Mouse (Mus musculus) layer of hippocampus, adult 8-10 months (tissue): ENCODE data around the gene Apon. TPM values are rescaled to one million over a fixed set of nuclear protein-coding genes. Genes with fewer than 3 reads are reported as not detected.
"Not testable (repeated sequence)": the region's sequence is repeated elsewhere in the genome, so short reads cannot be mapped to it uniquely, and the experiment has no call there.

Source experiments
- DNase-seq, 2 experiments: peaks; one replicate each; pipeline ENCODE4 v3.0.0; 2022; ENCODE audit warnings: low spot score in 2 of 2
- total RNA-seq, 4 experiments: library from RNA; stranded (reverse); gene quantifications; 2 replicates each; pipeline ENCODE4 v1.2.4; 2022

Gene Apon
- not detected for total RNA-seq

- DNase-seq = no peak
Observed at GRCm38 (mm10) chr10:128253677-128254255, at the start of gene Apon. Gene Apon (plus strand): TSS chr10:128254096.

GRCm38 (mm10) chr10:128204941-128205340, 49.0 kb upstream of the Apon start:
- no peak for DNase-seq

GRCm38 (mm10) chr10:128208326-128208725, 45.6 kb upstream of the Apon start:
- peak in 1 of 2 experiments; percentile 14 for DNase-seq

- DNase-seq = no peak
Observed at GRCm38 (mm10) chr10:128209311-128210009, 44.4 kb upstream of the Apon start.

GRCm38 (mm10) chr10:128210131-128210530, 43.8 kb upstream of the Apon start:
- DNase-seq = no peak

GRCm38 (mm10) chr10:128210954-128211353, 42.9 kb upstream of the Apon start:
- no peak for DNase-seq

GRCm38 (mm10) chr10:128211390-128212108, 42.3 kb upstream of the Apon start, which contains the start of gene Spryd4:
Gene Spryd4 (minus strand): TSS chr10:128211807.
- peak; percentile 87 to 89 for DNase-seq

- no peak for DNase-seq
Observed at GRCm38 (mm10) chr10:128212148-128212547, 41.7 kb upstream of the Apon start.

GRCm38 (mm10) chr10:128212871-128213323, 41.0 kb upstream of the Apon start:
- peak; percentile 40 to 62 for DNase-seq

- DNase-seq = not testable (repeated sequence)
Observed at GRCm38 (mm10) chr10:128214112-128214511, 39.8 kb upstream of the Apon start.

GRCm38 (mm10) chr10:128214981-128215380, 38.9 kb upstream of the Apon start:
- DNase-seq = no peak

- no peak for DNase-seq
Observed at GRCm38 (mm10) chr10:128218387-128219117, 35.3 kb upstream of the Apon start.

- DNase-seq = no peak
Observed at GRCm38 (mm10) chr10:128221533-128222286, 32.2 kb upstream of the Apon start.

GRCm38 (mm10) chr10:128225064-128225463, 28.8 kb upstream of the Apon start:
- no peak for DNase-seq

- no peak for DNase-seq
Observed at GRCm38 (mm10) chr10:128225538-128225937, 28.4 kb upstream of the Apon start, which contains the start of gene Mip. Gene Mip (plus strand): TSS chr10:128225838.

- no peak for DNase-seq
Observed at GRCm38 (mm10) chr10:128227592-128227991, 26.3 kb upstream of the Apon start.

- no peak for DNase-seq
Observed at GRCm38 (mm10) chr10:128228009-128228408, 25.9 kb upstream of the Apon start.

- no peak for DNase-seq
Observed at GRCm38 (mm10) chr10:128230582-128230981, 23.3 kb upstream of the Apon start.

GRCm38 (mm10) chr10:128231146-128231545, 22.8 kb upstream of the Apon start:
- no peak for DNase-seq

- peak; percentile 47 to 81 for DNase-seq
Observed at GRCm38 (mm10) chr10:128231697-128232419, 22.0 kb upstream of the Apon start, which contains the start of gene Timeless. Gene Timeless (plus strand): TSS chr10:128232065.
